Mouse (Mus musculus) embryonic facial prominence, embryonic 15.5 days (tissue): Measurements from ENCODE around the gene Mettl27. TPM values are rescaled to one million over a fixed set of nuclear protein-coding genes. Genes with fewer than 3 reads are reported as not detected.

Source experiments
- ATAC-seq: fragments of 200-750 bp; cut with Nextera tagmentation; 2 replicates; pipeline ENCODE4 v1.8.0; 2017; ENCODE audit warnings: low read depth, moderate TSS enrichment; ENCODE audit not compliant: insufficient number of reproducible peaks, low FRiP score, low TSS enrichment
- H3K27ac ChIP-seq: fragments of 300-500 bp; sonication (generic); replicated peaks from 2 replicates; pipeline ENCODE4 v1.5.1; 2015; ENCODE audit warnings: mild to moderate bottlenecking, inconsistent platforms
- H3K27me3 ChIP-seq: fragments of 300-500 bp; sonication (generic); 2 replicates; pipeline ENCODE4 v1.6.1; 2015; ENCODE audit warnings: inconsistent platforms
- H3K36me3 ChIP-seq: fragments of 300-500 bp; sonication (generic); 2 replicates; pipeline ENCODE4 v1.6.1; 2015; ENCODE audit warnings: mild to moderate bottlenecking, inconsistent platforms
- H3K4me1 ChIP-seq: fragments of 300-500 bp; sonication (generic); 2 replicates; pipeline ENCODE4 v1.6.1; 2015; ENCODE audit warnings: inconsistent platforms
- H3K4me2 ChIP-seq: fragments of 300-500 bp; sonication (generic); replicated peaks from 2 replicates; pipeline ENCODE4 v1.6.1; 2015; ENCODE audit warnings: mild to moderate bottlenecking, inconsistent platforms
- H3K4me3 ChIP-seq: fragments of 300-500 bp; sonication (generic); replicated peaks from 2 replicates; pipeline ENCODE4 v1.5.1; 2015; ENCODE audit warnings: mild to moderate bottlenecking, inconsistent platforms
- H3K9ac ChIP-seq: fragments of 300-500 bp; sonication (generic); 2 replicates; pipeline ENCODE4 v1.6.1; 2015; ENCODE audit warnings: inconsistent platforms
- H3K9me3 ChIP-seq: fragments of 300-500 bp; sonication (generic); replicated peaks from 2 replicates; pipeline ENCODE4 v1.6.1; 2016; ENCODE audit warnings: inconsistent platforms
- WGBS: fragments of 180-500 bp; shearing (Covaris S2); methylation state at CpG from one replicate; pipeline ENCODE4 v1.1.7; 2015; 5-methylcytosine and 5-hydroxymethylcytosine counted together
- polyA plus RNA-seq: library from polyadenylated mRNA; unstranded; fragments of >200 nt; fragmentation: Nextera tagmentation; extraction: Ambion mirVana; gene quantifications from 2 replicates; pipeline ENCODE4 v1.2.1, GENCODE M21; 2015

Gene Mettl27
- polyA plus RNA-seq, 1 experiment from 2014 or later: 20.1 TPM

- H3K27ac ChIP-seq: 0 out of 2 replicates have a peak overlapping the region, but pooled peaks have one; percentile 12
- peaks cover 16% of the 10 kb centered on the region; the same call in 1 of the 2 replicates for H3K4me1 ChIP-seq
- peaks cover 15% of the 10 kb centered on the region for H3K27me3 ChIP-seq
- H3K9ac ChIP-seq: no peak overlapping the region
- H3K36me3 ChIP-seq: 0 out of 2 replicates have a peak, but pooled peaks cover 4% of the 10 kb centered on the region
- no peak overlapping the region for H3K4me3 ChIP-seq
- ATAC-seq: no peak
- H3K4me2 ChIP-seq: no peak overlapping the region
- H3K9me3 ChIP-seq: no peaks in the 10 kb centered on the region
- 61% methylated on average over 14 of the region's 14 CpGs for WGBS
Measured at GRCm38 (mm10) chr5:134941472-134942209, 9.5 kb downstream of the Mettl27 start.

GRCm38 (mm10) chr5:134942740-134943139 is 10.6 kb downstream of the Mettl27 start:
- no peak for ATAC-seq
- 82% methylated on average over 2 of the region's 2 CpGs for WGBS

GRCm38 (mm10) chr5:134944179-134944578 is 12.0 kb downstream of the Mettl27 start:
- Histone ChIP-seq H3K4me3 (no peak overlapping the region), H3K27me3 (peaks cover 23% of the 10 kb centered on the region), H3K9ac (no peak overlapping the region), H3K9me3 (no peaks in the 10 kb centered on the region), H3K36me3 (0 out of 2 replicates have a peak, but pooled peaks cover 4% of the 10 kb centered on the region), H3K27ac (no peak overlapping the region), H3K4me2 (no peak overlapping the region), H3K4me1 (peaks cover 23% of the 10 kb centered on the region)
- WGBS: 58% methylated on average over 5 of the region's 5 CpGs
- no peak for ATAC-seq

More at GRCm38 (mm10) chr5:134942740-134943139, 10.6 kb downstream of the Mettl27 start:
- no peak overlapping the region for H3K9ac ChIP-seq
- H3K27me3 ChIP-seq: peaks cover 23% of the 10 kb centered on the region
- no peak overlapping the region for H3K4me2 ChIP-seq
- no peaks in the 10 kb centered on the region for H3K9me3 ChIP-seq
- H3K36me3 ChIP-seq: 0 out of 2 replicates have a peak, but pooled peaks cover 4% of the 10 kb centered on the region
- H3K4me1 ChIP-seq: peaks cover 22% of the 10 kb centered on the region
- H3K27ac ChIP-seq: no peak overlapping the region
- H3K4me3 ChIP-seq: no peak overlapping the region

GRCm38 (mm10) chr5:134945266-134945959 is 13.2 kb downstream of the Mettl27 start:
- Histone ChIP-seq H3K27me3 (peaks cover 23% of the 10 kb centered on the region), H3K4me2 (peak overlapping the region; percentile 34), H3K27ac (0 out of 2 replicates have a peak overlapping the region, but pooled peaks have one; percentile 17), H3K9ac (0 out of 2 replicates have a peak overlapping the region, but pooled peaks have one; percentile 9), H3K36me3 (0 out of 2 replicates have a peak, but pooled peaks cover 3% of the 10 kb centered on the region), H3K4me1 (peaks cover 23% of the 10 kb centered on the region), H3K4me3 (peak overlapping the region; percentile 38), H3K9me3 (no peaks in the 10 kb centered on the region)
- WGBS: 35% methylated on average over 18 of the region's 19 CpGs
- ATAC-seq: no peak

- Histone ChIP-seq H3K4me3 (peak overlapping the region; percentile 38), H3K4me2 (peak overlapping the region; percentile 34), H3K36me3 (no peaks in the 10 kb centered on the region), H3K27me3 (peaks cover 23% of the 10 kb centered on the region), H3K27ac (peak overlapping the region; percentile 79), H3K9ac (peak overlapping the region; percentile 9; the same call in 1 of the 2 replicates), H3K9me3 (no peaks in the 10 kb centered on the region), H3K4me1 (peaks cover 25% of the 10 kb centered on the region)
- 14% methylated on average over 43 of the region's 43 CpGs for WGBS
- 0 out of 2 replicates have a peak, but pooled peaks have one; percentile 32 for ATAC-seq
Measured at GRCm38 (mm10) chr5:134946063-134946856, 14.1 kb downstream of the Mettl27 start.

- peak within 1 kb of the TSS; percentile 38 for H3K4me3 ChIP-seq
- peak; percentile 53; the same call in 1 of the 2 replicates for ATAC-seq
- WGBS: 10% methylated on average over 11 of the region's 11 CpGs
- peaks cover 23% of the 10 kb centered on the region for H3K27me3 ChIP-seq
- peak within 1 kb of the TSS; percentile 9; the same call in 1 of the 2 replicates for H3K9ac ChIP-seq
- H3K4me1 ChIP-seq: peaks cover 28% of the 10 kb centered on the region
- H3K4me2 ChIP-seq: peak within 1 kb of the TSS; percentile 34
- no peaks in the 10 kb centered on the region for H3K9me3 ChIP-seq
- no peaks in the 10 kb centered on the region for H3K36me3 ChIP-seq
- peak within 1 kb of the TSS; percentile 79 for H3K27ac ChIP-seq
Measured at GRCm38 (mm10) chr5:134946857-134947255, 14.7 kb downstream of the Mettl27 start, which contains the start of gene Cldn4. Cldn4 (minus strand) TSS chr5:134946934.

- H3K4me3 ChIP-seq: no peak overlapping the region
- H3K9me3 ChIP-seq: no peaks in the 10 kb centered on the region
- no peaks in the 10 kb centered on the region for H3K36me3 ChIP-seq
- no peak overlapping the region; the same call in 1 of the 2 replicates for H3K4me2 ChIP-seq
- no peak overlapping the region for H3K9ac ChIP-seq
- H3K27me3 ChIP-seq: peaks cover 23% of the 10 kb centered on the region
- H3K4me1 ChIP-seq: peaks cover 26% of the 10 kb centered on the region
- H3K27ac ChIP-seq: 0 out of 2 replicates have a peak overlapping the region, but pooled peaks have one; percentile 41
- WGBS: 44% methylated on average over 5 of the region's 5 CpGs
- ATAC-seq: no peak
Measured at GRCm38 (mm10) chr5:134947420-134948084, 15.4 kb downstream of the Mettl27 start.

GRCm38 (mm10) chr5:134948085-134948439 is 15.9 kb downstream of the Mettl27 start:
- no peaks in the 10 kb centered on the region for H3K9me3 ChIP-seq
- no peak overlapping the region for H3K27ac ChIP-seq
- no peak overlapping the region for H3K4me3 ChIP-seq
- H3K27me3 ChIP-seq: peaks cover 23% of the 10 kb centered on the region
- WGBS: 39% methylated on average over 4 of the region's 4 CpGs
- no peak overlapping the region for H3K4me2 ChIP-seq
- no peak overlapping the region for H3K9ac ChIP-seq
- H3K4me1 ChIP-seq: peaks cover 26% of the 10 kb centered on the region
- ATAC-seq: no peak
- no peaks in the 10 kb centered on the region for H3K36me3 ChIP-seq

GRCm38 (mm10) chr5:134951053-134951884 is 19.1 kb downstream of the Mettl27 start:
- no peak overlapping the region for H3K9ac ChIP-seq
- ATAC-seq: no peak

More at GRCm38 (mm10) chr5:134951053-134951884, 19.1 kb downstream of the Mettl27 start:
- Histone ChIP-seq H3K27me3 (peaks cover 12% of the 10 kb centered on the region), H3K36me3 (no peaks in the 10 kb centered on the region), H3K4me2 (peak overlapping the region; percentile 12; the same call in 1 of the 2 replicates), H3K27ac (no peak overlapping the region), H3K4me1 (peaks cover 23% of the 10 kb centered on the region), H3K4me3 (no peak overlapping the region), H3K9me3 (no peaks in the 10 kb centered on the region)
- 21% methylated on average over 19 of the region's 19 CpGs for WGBS
